Comparison of ENCODE assay signal across 11 mouse cellular contexts in genomic region chr10:62892549-62893232, GRCm38 (mm10).
"Had no signal": no experiment of that assay in that cellular context is flagged by ENCODE, and none has a peak within 500 bp of the region (broad histone marks: within the 10 kb centered on the region; RNA-seq: fewer than 3 reads in every experiment).

No protein-coding gene starts in this region.

- H3K4me1 ChIP-seq: limb, embryonic 15.5 days; liver, embryonic 13.5 days; midbrain, embryonic 10.5 days; neural tube, embryonic 13.5 days; stomach, embryonic 15.5 days had no signal

- ATAC-seq: liver, postnatal 0 days had no signal

- H3K36me3 ChIP-seq: limb, embryonic 15.5 days; liver, embryonic 13.5 days; midbrain, embryonic 10.5 days; neural tube, embryonic 13.5 days; stomach, embryonic 15.5 days had no signal

- H3K27me3 ChIP-seq: limb, embryonic 15.5 days; neural tube, embryonic 13.5 days; stomach, embryonic 15.5 days had no signal

- DNase-seq: kidney, postnatal 14 days; liver, embryonic 13.5 days; liver, postnatal 0 days; lung, postnatal 36 days; midbrain, embryonic 14.5 days; retina, postnatal 1 day; thymus, postnatal 4 days had no signal

- H3K9ac ChIP-seq: limb, embryonic 15.5 days; liver, embryonic 13.5 days; liver, postnatal 0 days; neural tube, embryonic 13.5 days; stomach, embryonic 15.5 days had no signal

- H3K4me2 ChIP-seq: limb, embryonic 15.5 days; liver, embryonic 13.5 days; neural tube, embryonic 13.5 days; stomach, embryonic 15.5 days had no signal

- H3K9me3 ChIP-seq: limb, embryonic 15.5 days; liver, embryonic 13.5 days; midbrain, embryonic 10.5 days; neural tube, embryonic 13.5 days; stomach, embryonic 15.5 days had no signal

- H3K27ac ChIP-seq: limb, embryonic 15.5 days; liver, embryonic 13.5 days; midbrain, embryonic 10.5 days; neural tube, embryonic 13.5 days; stomach, embryonic 15.5 days had no signal

- H3K4me3 ChIP-seq: limb, embryonic 15.5 days; liver, embryonic 13.5 days; midbrain, embryonic 10.5 days; neural tube, embryonic 13.5 days; stomach, embryonic 15.5 days had no signal
